Mouse (Mus musculus) MEL (cell line): Measurements from ENCODE around the gene Olfr1239. TPM values are rescaled to one million over a fixed set of nuclear protein-coding genes. Genes with fewer than 3 reads are reported as not detected.

Source experiments
- DNase-seq: peaks from one replicate; pipeline ENCODE4 v3.0.0; 2011; ENCODE audit warnings: low read depth, low spot score
- H3K27ac ChIP-seq: 2 replicates; pipeline ENCODE4 v1.5.1; 2012; ENCODE audit warnings: low read depth, mild to moderate bottlenecking, control low read depth, low read length, moderate library complexity; ENCODE audit not compliant: control insufficient read depth
- H3K27me3 ChIP-seq, 2 experiments: fragments of 150-350 bp in 1 of 2; sonication (generic) in 1 of 2; 2 replicates each; pipeline ENCODE4 v1.6.1; 2012; ENCODE audit warnings: low read length in 2 of 2, mild to moderate bottlenecking in 2 of 2, improper control_type of control experiment in 1 of 2, moderate library complexity in 1 of 2; ENCODE audit not compliant: insufficient read depth in 2 of 2, control insufficient read depth in 1 of 2
- H3K36me3 ChIP-seq, 2 experiments: 2 replicates each; pipeline ENCODE4 v1.6.1; 2012 to 2014; ENCODE audit warnings: low read length in 2 of 2, improper control_type of control experiment in 1 of 2, inconsistent platforms in 1 of 2, mild to moderate bottlenecking in 1 of 2; ENCODE audit not compliant: insufficient read depth in 2 of 2, control insufficient read depth in 1 of 2
- H3K4me1 ChIP-seq, 2 experiments: fragments of 150-350 bp in 1 of 2; sonication (generic) in 1 of 2; 2 replicates each; pipeline ENCODE4 v1.6.1; 2012; ENCODE audit warnings: low read length in 2 of 2, improper control_type of control experiment in 1 of 2, mild to moderate bottlenecking in 1 of 2; ENCODE audit not compliant: insufficient read depth in 2 of 2, control insufficient read depth in 1 of 2
- H3K4me3 ChIP-seq, 2 experiments: fragments of 150-350 bp in 1 of 2; sonication (generic) in 1 of 2; 2 replicates each; pipeline ENCODE4 v1.5.1; 2012; ENCODE audit warnings: low read depth in 2 of 2, low read length in 2 of 2, mild to moderate bottlenecking in 2 of 2, moderate library complexity in 2 of 2, control low read depth in 1 of 2, improper control_type of control experiment in 1 of 2; ENCODE audit not compliant: control insufficient read depth in 1 of 2, insufficient read depth in 1 of 2
- H3K79me2 ChIP-seq: 2 replicates; pipeline ENCODE4 v1.6.1; 2012; ENCODE audit warnings: mild to moderate bottlenecking, low read length, moderate library complexity; ENCODE audit not compliant: control insufficient read depth, poor library complexity, insufficient read depth
- H3K9ac ChIP-seq: 2 replicates; pipeline ENCODE4 v1.6.1; 2012; ENCODE audit warnings: low read depth, mild to moderate bottlenecking, control low read depth, low read length, moderate library complexity; ENCODE audit not compliant: control insufficient read depth, poor library complexity, severe bottlenecking
- H3K9me3 ChIP-seq: fragments of 150-350 bp; sonication (generic); replicated peaks from 2 replicates; pipeline ENCODE4 v1.6.1; 2012; ENCODE audit warnings: mild to moderate bottlenecking, low read length, improper control_type of control experiment, moderate library complexity; ENCODE audit not compliant: insufficient read depth
- CHD2 ChIP-seq: IDR thresholded peaks from 2 replicates; pipeline ENCODE4 v1.6.1; 2011; ENCODE audit warnings: low read length, improper control_type of control experiment
- CTCF ChIP-seq, 3 experiments: IDR thresholded peaks in 2 of 3; conservative IDR thresholded peaks in 1 of 3; 2 replicates each; pipeline ENCODE4 v1.5.1; 2011 to 2012; ENCODE audit warnings: low read length in 3 of 3, low read depth in 2 of 3, mild to moderate bottlenecking in 2 of 3, improper control_type of control experiment in 1 of 3, inconsistent platforms in 1 of 3, mixed read lengths in 1 of 3, moderate library complexity in 1 of 3; ENCODE audit not compliant: control insufficient read depth in 1 of 3, insufficient read depth in 1 of 3, poor library complexity in 1 of 3, severe bottlenecking in 1 of 3
- EP300 ChIP-seq, 2 experiments: IDR thresholded peaks; 2 replicates each; pipeline ENCODE4 v1.6.1; 2011; ENCODE audit warnings: improper control_type of control experiment in 2 of 2, low read length in 2 of 2, low read depth in 1 of 2, mild to moderate bottlenecking in 1 of 2
- ETS1 ChIP-seq: IDR thresholded peaks from 2 replicates; pipeline ENCODE4 v1.6.1; 2012; ENCODE audit warnings: low read depth, mild to moderate bottlenecking, inconsistent platforms, low read length, improper control_type of control experiment, moderate library complexity
- GABPA ChIP-seq: IDR thresholded peaks from 2 replicates; pipeline ENCODE4 v1.6.1; 2012; ENCODE audit warnings: low read depth, mild to moderate bottlenecking, inconsistent platforms, low read length, improper control_type of control experiment, moderate library complexity
- HCFC1 ChIP-seq: IDR thresholded peaks from 2 replicates; pipeline ENCODE4 v1.6.1; 2012; ENCODE audit warnings: low read depth, mild to moderate bottlenecking, inconsistent platforms, low read length, improper control_type of control experiment, moderate library complexity
- MEF2A ChIP-seq: IDR thresholded peaks from 2 replicates; pipeline ENCODE4 v1.6.1; 2014; ENCODE audit warnings: low read depth, mild to moderate bottlenecking, inconsistent platforms, low read length, improper control_type of control experiment; ENCODE audit not compliant: poor library complexity, insufficient replicate concordance, severe bottlenecking; ENCODE audit errors: extremely low read depth
- MYB ChIP-seq: IDR thresholded peaks from 2 replicates; pipeline ENCODE4 v1.6.1; 2011; ENCODE audit warnings: mild to moderate bottlenecking, low read depth, low read length, improper control_type of control experiment
- MYC ChIP-seq: IDR thresholded peaks from 2 replicates; pipeline ENCODE4 v1.6.1; 2011; ENCODE audit warnings: low read depth, mild to moderate bottlenecking, low read length, improper control_type of control experiment, moderate library complexity
- NRF1 ChIP-seq: IDR thresholded peaks from 2 replicates; pipeline ENCODE4 v1.6.1; 2014; ENCODE audit warnings: low read depth, mild to moderate bottlenecking, inconsistent platforms, low read length, improper control_type of control experiment, moderate library complexity; ENCODE audit not compliant: poor library complexity, insufficient read depth, severe bottlenecking
- POLR2A ChIP-seq, 2 experiments: IDR thresholded peaks; 2 replicates each; pipeline ENCODE4 v1.6.1; 2011 to 2012; ENCODE audit warnings: low read length in 2 of 2, mild to moderate bottlenecking in 2 of 2, control low read depth in 1 of 2, improper control_type of control experiment in 1 of 2, low read depth in 1 of 2, moderate library complexity in 1 of 2; ENCODE audit not compliant: control insufficient read depth in 1 of 2, insufficient read depth in 1 of 2, poor library complexity in 1 of 2
- POLR2AphosphoS2 ChIP-seq: IDR thresholded peaks from 2 replicates; pipeline ENCODE4 v1.6.1; 2011; ENCODE audit warnings: low read length, improper control_type of control experiment
- RAD21 ChIP-seq: IDR thresholded peaks from 2 replicates; pipeline ENCODE4 v1.6.1; 2011; ENCODE audit warnings: mild to moderate bottlenecking, low read depth, low read length, improper control_type of control experiment
- SIN3A ChIP-seq: IDR thresholded peaks from 2 replicates; pipeline ENCODE4 v1.6.1; 2012; ENCODE audit warnings: low read length, improper control_type of control experiment, inconsistent platforms
- TBP ChIP-seq: IDR thresholded peaks from 2 replicates; pipeline ENCODE4 v1.8.0; 2011; ENCODE audit warnings: low read depth, low read length, improper control_type of control experiment
- TCF12 ChIP-seq: IDR thresholded peaks from 2 replicates; pipeline ENCODE4 v1.6.1; 2014; ENCODE audit warnings: low read depth, mild to moderate bottlenecking, inconsistent platforms, low read length, improper control_type of control experiment, moderate library complexity
- polyA plus RNA-seq, 2 experiments: library from polyadenylated mRNA; stranded (reverse) in 1 of 2; unstranded in 1 of 2; fragments of >175 nt in 1 of 2; fragments of >200 nt in 1 of 2; gene quantifications; 2 replicates each; pipeline versions ENCODE4 v1.2.1 to v1.2.4; 2012; ENCODE audit warnings: low replicate concordance in 2 of 2, low read depth in 1 of 2; ENCODE audit not compliant: insufficient read length in 2 of 2, insufficient read depth in 1 of 2, missing spikeins in 1 of 2
- total RNA-seq: library from RNA; depleted of rRNA; stranded (reverse); fragments of 300-350 nt; gene quantifications from 2 replicates; pipeline ENCODE4 v1.2.3, GENCODE M21; 2012; rRNA removed

Olfr1239 gene
- total RNA-seq, result not detected in 2 replicates
- not detected for polyA plus RNA-seq

DNA sequence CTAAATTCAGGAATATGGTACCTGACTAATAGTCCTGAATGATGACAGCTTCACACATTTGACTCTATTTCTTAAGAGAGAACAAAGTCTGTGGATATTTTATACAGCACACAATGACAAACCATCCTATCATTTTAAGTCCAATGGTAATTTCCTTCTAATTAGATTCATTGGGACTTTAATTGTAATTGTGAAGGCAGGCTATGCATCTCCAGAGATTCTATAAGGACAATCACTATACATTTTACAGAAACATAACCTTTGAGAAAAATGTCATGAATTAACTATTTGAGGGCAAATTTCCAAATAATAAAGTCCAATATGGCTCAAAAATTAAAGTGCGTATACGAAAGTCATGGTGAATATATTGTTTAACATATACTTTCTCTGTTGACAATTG, at the start of gene Olfr1239:
Gene Olfr1239 (minus strand): TSS at position 101 of the 400 bp plus-strand sequence.
- TF ChIP-seq TCF12, result no peak
- no peak for TF ChIP-seq MYB
- no peak for TF ChIP-seq MYC
- TF ChIP-seq EP300 (IDR thresholded peaks at IDR 0.05; ENCODE audit: low read depth in 1 of 2, low read length in 2 of 2), result no peak
- TF ChIP-seq POLR2AphosphoS2, result no peak
- TF ChIP-seq GABPA, result no peak
- TF ChIP-seq MEF2A, result no peak
- TF ChIP-seq HCFC1, result no peak
- TF ChIP-seq TBP, result no peak
- no peak for TF ChIP-seq RAD21
- TF ChIP-seq CTCF (IDR thresholded peaks at IDR 0.05 in 2 of 3, conservative IDR thresholded peaks at IDR 0.05 in 1 of 3; ENCODE audit: control insufficient read depth in 1 of 3, insufficient read depth in 1 of 3, low read depth in 2 of 3, low read length in 3 of 3, poor library complexity in 1 of 3, severe bottlenecking in 1 of 3), result no peak
- TF ChIP-seq, all 39 proteins: peak for 0
- Histone ChIP-seq H3K79me2 (no peaks in the 10 kb centered on the region), H3K27me3 (no peaks in the 10 kb centered on the region), H3K9ac (no peak within 1 kb of the TSS), H3K9me3 (no peaks in the 10 kb centered on the region), H3K4me1 (no peaks in the 10 kb centered on the region), H3K4me3 (no peak within 1 kb of the TSS), H3K36me3 (no peaks in the 10 kb centered on the region), H3K27ac (no peak within 1 kb of the TSS)
- no peak for DNase-seq

DNA sequence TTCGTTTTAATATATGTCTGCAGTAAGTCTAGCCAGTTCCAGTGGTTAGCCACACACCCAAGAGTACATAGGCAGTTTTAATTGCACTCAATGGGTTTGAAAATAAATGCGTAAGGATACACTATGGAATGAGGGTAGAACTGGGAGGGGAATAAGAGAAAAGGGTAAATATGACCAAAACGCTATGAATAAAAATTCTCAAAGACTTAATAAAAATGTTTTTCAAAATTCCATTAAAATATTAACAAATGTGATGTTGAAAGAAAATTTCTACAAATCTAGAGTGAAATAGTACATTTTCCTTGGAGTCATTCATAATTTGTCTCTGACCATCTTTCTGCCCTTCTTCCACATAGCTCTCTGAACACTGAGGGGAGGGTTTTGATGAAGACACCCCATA, 22.7 kb upstream of the Olfr1239 start, which contains the start of gene Olfr1240:
Gene Olfr1240 (minus strand): TSS at position 101 of the 400 bp plus-strand sequence.
- Histone ChIP-seq H3K4me1 (no peaks in the 10 kb centered on the region), H3K4me3 (no peak within 1 kb of the TSS), H3K27ac (no peak within 1 kb of the TSS), H3K9ac (no peak within 1 kb of the TSS), H3K79me2 (no peaks in the 10 kb centered on the region), H3K36me3 (no peaks in the 10 kb centered on the region), H3K27me3 (no peaks in the 10 kb centered on the region), H3K9me3 (no peaks in the 10 kb centered on the region)
- no peak for DNase-seq
- TF ChIP-seq GABPA (no peak), POLR2A (IDR thresholded peaks at IDR 0.05; ENCODE audit: control insufficient read depth in 1 of 2, insufficient read depth in 1 of 2, low read depth in 1 of 2, low read length in 2 of 2, poor library complexity in 1 of 2) (no peak), SIN3A (no peak), ETS1 (no peak), TCF12 (no peak), NRF1 (no peak), CHD2 (no peak)
